Mouse (Mus musculus) B cell, adult 2 months (primary cell): ENCODE data around the gene Lck.
A peak's percentile ranks its signal among the peaks of the same experiment; 100 is the strongest.

ENCODE experiments used
- DNase-seq, 2 experiments: peaks; one replicate each; pipeline ENCODE4 v3.0.0; 2022

Gene Lck

DNA sequence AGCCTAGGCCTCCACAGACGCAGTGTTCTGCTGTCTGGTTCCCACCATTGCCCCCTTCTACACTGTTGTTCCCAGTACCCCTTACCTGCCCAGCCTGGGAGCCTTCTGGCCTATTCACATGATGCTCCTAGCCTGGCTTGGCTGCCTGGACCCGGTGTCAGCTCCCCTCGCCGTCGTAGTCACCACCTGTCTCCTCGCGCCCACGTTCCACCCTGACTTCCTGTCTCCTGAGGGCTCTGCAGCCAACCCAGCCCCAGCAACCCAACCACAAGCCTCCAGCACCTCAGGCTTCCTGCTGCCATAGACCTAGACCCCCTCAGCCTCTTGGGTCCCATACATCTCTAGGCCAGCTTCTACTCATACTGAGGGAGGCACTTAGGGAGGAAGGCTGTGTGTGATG lies at the start of gene Lck:
Gene Lck, minus strand, starts transcription at position 212 of the 400 bp plus-strand sequence.
- peak; percentile 62 to 65 for DNase-seq

- DNase-seq: no peak
Measured at GRCm38 (mm10) chr4:129622803-129623535, 49.5 kb upstream of the Lck start.

DNA sequence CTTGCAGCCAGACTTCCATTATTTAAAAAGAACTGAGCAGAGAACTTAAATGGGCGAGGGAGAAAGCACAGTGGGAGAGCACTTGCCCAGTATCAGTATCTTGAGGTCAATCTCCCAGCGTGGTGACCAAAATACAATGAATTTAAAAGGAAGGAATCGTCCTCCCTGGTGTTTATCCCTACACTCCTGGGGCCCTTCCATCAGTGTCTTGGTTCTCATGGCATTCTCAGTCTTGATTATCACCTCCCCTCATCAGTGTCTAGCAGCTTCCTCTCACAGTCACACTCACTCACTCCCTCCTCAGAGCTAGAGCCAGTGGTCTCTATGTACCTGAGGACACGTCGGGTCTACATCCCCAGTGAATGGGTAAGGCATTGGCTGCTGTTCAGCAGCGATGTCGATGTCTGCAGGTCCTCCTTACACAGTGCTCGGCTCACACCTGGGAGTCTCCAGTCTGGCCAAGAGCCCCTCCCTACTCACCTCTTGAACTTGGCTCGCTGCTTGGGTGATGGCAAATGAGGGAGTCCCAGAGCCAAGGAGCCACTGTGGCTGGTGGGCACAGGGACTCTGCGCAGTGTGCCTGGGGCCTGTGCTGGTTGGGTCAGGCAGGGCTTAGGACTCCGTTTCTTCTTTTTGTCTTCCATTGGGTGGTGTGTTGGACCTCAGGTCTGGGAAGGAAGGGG lies 48.8 kb upstream of the Lck start:
- DNase-seq: no peak

- no peak for DNase-seq
Measured at GRCm38 (mm10) chr4:129621283-129621841, 47.9 kb upstream of the Lck start.

GRCm38 (mm10) chr4:129620419-129621282 lies 47.2 kb upstream of the Lck start:
- DNase-seq: no peak

GRCm38 (mm10) chr4:129618786-129619691 lies 45.6 kb upstream of the Lck start, which contains the start of gene Iqcc:
Gene Iqcc (minus strand): TSS chr4:129619099.
- peak; percentile 95 to 96 for DNase-seq

GRCm38 (mm10) chr4:129618031-129618430 lies 44.6 kb upstream of the Lck start:
- no peak for DNase-seq

- DNase-seq: no peak
Measured at GRCm38 (mm10) chr4:129617121-129617641, 43.7 kb upstream of the Lck start.

GRCm38 (mm10) chr4:129616631-129617030 lies 43.2 kb upstream of the Lck start:
- no peak for DNase-seq

GRCm38 (mm10) chr4:129615801-129616290 lies 42.4 kb upstream of the Lck start:
- DNase-seq: no peak

- no peak for DNase-seq
Measured at GRCm38 (mm10) chr4:129614093-129614492, 40.7 kb upstream of the Lck start, which contains the start of gene Dcdc2b. Gene Dcdc2b (minus strand): TSS chr4:129614257.

DNA sequence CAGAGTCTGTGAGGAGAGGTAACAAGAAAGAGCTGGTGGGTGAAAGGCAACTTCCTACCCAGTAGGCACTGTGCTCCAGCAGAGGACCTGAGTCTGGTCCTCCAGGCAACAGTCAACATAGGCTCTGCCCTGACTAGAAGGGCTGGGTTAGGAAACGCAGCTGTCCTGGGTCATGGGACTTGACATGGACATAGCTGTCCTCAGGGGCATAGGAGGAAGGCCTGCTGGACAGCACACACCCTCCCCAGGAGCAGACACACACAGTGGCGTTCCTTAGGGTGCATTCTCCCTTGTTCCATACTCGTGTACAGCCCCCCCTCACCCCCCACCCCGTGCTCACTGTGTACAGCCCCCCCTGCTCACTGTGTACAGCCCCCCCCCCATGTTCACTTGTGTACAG lies 37.0 kb upstream of the Lck start:
- DNase-seq: no peak

DNA sequence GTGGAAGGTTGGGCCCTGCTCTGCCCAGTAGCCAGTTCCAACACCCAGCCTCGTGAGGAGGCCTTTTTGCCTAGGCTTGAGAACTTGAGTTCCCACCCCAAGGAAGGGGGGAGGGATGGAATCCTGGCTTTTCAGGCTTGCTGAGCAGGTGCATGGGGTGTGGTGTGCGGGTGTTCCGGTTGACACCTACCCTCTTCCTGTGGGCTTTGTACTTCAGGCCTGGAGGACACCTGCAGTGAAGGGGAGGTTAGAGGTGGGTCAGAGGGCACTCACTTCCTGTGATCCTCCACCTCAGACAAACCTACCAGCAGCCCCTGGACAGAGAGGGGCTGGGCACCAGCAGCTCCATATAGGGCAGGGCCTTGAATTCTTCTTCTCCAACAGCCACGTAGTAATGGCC lies 36.6 kb upstream of the Lck start:
- no peak for DNase-seq

GRCm38 (mm10) chr4:129609139-129609631 lies 35.7 kb upstream of the Lck start:
- DNase-seq: peak in 1 of 2 experiments; percentile 7

- peak; percentile 86 for DNase-seq
Measured at GRCm38 (mm10) chr4:129608426-129609025, 35.1 kb upstream of the Lck start.

- DNase-seq: peak; percentile 87
Measured at GRCm38 (mm10) chr4:129600233-129601158, 27.1 kb upstream of the Lck start, which contains the start of the genes Eif3i and Tmem234. Gene Eif3i (minus strand): TSS chr4:129600648. Gene Tmem234 (plus strand): TSS chr4:129600668.

GRCm38 (mm10) chr4:129588865-129589264 lies 15.4 kb upstream of the Lck start:
- no peak for DNase-seq

DNA sequence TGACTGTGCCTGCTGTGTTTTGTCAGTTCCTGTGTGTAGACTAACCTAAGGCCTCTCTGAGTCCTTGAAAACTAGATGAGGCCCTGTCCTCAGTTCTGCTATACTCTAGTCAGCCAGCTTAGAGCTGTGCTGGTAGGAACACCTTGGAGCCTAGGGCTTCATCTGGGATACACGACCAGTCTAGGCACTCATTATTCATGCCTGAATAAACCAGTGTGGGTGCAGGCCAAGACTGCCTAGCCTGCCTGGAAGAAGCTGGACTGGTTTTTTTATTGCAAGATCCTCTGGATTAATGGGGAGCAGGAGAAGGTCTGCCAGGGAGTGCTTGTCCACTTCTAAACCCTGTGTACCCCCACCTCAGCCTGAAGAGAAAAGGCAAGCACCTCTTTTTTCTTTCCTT lies 13.5 kb upstream of the Lck start:
- no peak for DNase-seq

GRCm38 (mm10) chr4:129585773-129586172 lies 12.3 kb upstream of the Lck start:
- no peak for DNase-seq
